21 mouse cellular contexts compared by ENCODE assay signal in the genomic region with DNA sequence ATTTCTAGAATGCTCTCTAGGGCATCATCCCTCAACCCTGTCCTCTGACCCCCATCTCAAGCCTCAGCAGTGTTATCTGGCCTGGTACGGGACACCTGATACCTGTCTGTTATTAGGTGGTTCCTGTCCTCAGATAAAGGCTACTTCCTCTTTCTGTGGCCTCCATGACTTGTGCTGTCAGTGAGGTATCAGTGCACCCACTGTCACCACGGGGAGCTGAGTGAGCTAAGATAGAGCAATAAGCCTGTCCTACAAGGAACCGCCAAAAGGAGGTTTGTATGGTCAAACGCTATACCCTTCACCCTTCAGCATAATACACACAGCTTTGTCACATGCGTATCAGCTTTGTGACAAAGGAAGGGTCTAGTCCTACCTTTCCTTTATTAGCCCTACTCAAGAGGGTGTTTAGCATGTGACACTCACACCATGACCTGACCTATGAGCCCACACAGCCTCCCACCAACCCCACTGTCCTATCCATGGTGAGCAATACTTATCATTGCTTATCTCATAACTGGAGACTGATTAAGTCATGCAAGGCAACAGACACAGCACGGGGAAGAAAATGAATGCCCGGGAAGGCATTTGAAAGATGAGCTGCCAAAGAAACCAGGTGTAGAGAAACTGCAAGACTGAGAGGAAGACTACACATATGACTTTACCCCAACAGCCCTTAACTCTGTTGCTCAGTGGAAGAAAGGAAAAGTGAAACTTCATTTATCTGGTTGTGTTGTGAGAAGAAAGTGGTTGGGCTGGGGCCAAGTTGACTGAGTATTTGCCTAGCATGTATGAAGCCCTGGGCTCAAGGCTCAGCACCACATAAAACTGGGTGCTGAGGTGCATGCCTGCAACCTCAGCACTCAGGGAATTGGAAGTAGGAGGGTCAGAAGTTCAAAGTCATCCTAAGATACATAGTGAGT. TPM values are rescaled to one million over a fixed set of nuclear protein-coding genes. Genes with fewer than 3 reads are reported as not detected.
DNase-seq lines count a peak whose midpoint lies in the region; ATAC-seq and TF ChIP-seq lines count a peak whose summit lies in the region.
"Had no signal": no experiment of that assay in that cellular context is flagged by ENCODE, and none has a peak within 500 bp of the region (broad histone marks: within the 10 kb centered on the region; RNA-seq: fewer than 3 reads in every experiment).

No protein-coding gene starts in this region.

- no peak overlapping the region for H3K4me3 ChIP-seq in CH12.LX (replicated peaks in 1 of 3; ENCODE audit: low read depth in 2 of 3, low read length in 2 of 3, poor library complexity in 1 of 3)
- H3K4me3 ChIP-seq in liver, embryonic 12.5 days: no peak overlapping the region
- H3K4me3 ChIP-seq: forebrain, embryonic 12.5 days; heart, embryonic 13.5 days; midbrain, embryonic 13.5 days had no signal

- peaks cover 11 to 17% of the 10 kb centered on the region in 2 experiments for H3K4me1 ChIP-seq in CH12.LX (ENCODE audit: control insufficient read depth in 1 of 2, insufficient read depth in 2 of 2)
- no peaks in the 10 kb centered on the region; the same call in 1 of the 2 replicates for H3K4me1 ChIP-seq in liver, embryonic 12.5 days
- H3K4me1 ChIP-seq: forebrain, embryonic 12.5 days; heart, embryonic 13.5 days; midbrain, embryonic 13.5 days had no signal

- no peak overlapping the region for H3K4me2 ChIP-seq in CH12.LX (ENCODE audit: insufficient read depth, low read depth, poor library complexity, severe bottlenecking)
- no peak overlapping the region for H3K4me2 ChIP-seq in liver, embryonic 12.5 days
- H3K4me2 ChIP-seq: forebrain, embryonic 12.5 days; heart, embryonic 13.5 days; midbrain, embryonic 13.5 days had no signal

- TF ChIP-seq CTCF in CH12.LX (conservative IDR thresholded peaks at IDR 0.05 in 1 of 2, IDR thresholded peaks at IDR 0.05 in 1 of 2; ENCODE audit: low read depth in 2 of 2, low read length in 2 of 2): no peak

- H3K9me3 ChIP-seq in CH12.LX (replicated peaks; ENCODE audit: low read length): no peaks in the 10 kb centered on the region
- H3K9me3 ChIP-seq in liver, embryonic 12.5 days (replicated peaks): no peaks in the 10 kb centered on the region
- H3K9me3 ChIP-seq: forebrain, embryonic 12.5 days; heart, embryonic 13.5 days; midbrain, embryonic 13.5 days had no signal

- DNase-seq in CH12.LX (ENCODE audit: extremely low read depth): peak; percentile 33
- DNase-seq in lung, postnatal 36 days: no peak
- DNase-seq in gastrocnemius, adult 18-20 months (ENCODE audit: low spot score): no peak
- DNase-seq: adrenal gland, postnatal 36 days; cerebellum, adult 2 months; gastrocnemius, postnatal 36 days; heart, postnatal 36 days; kidney, adult 9 months; kidney, postnatal 4 days; left cerebral cortex, postnatal 4 days; lung, adult 18-20 months; retina, postnatal 1 day; right cerebral cortex, postnatal 4 days had no signal

- H3K27ac ChIP-seq in CH12.LX (ENCODE audit: insufficient read depth, low read depth): no peak overlapping the region
- no peak overlapping the region; the same call in 1 of the 2 replicates for H3K27ac ChIP-seq in liver, embryonic 12.5 days
- H3K27ac ChIP-seq: forebrain, embryonic 12.5 days; heart, embryonic 13.5 days; midbrain, embryonic 13.5 days had no signal

- H3K79me2 ChIP-seq in CH12.LX (replicated peaks; ENCODE audit: control insufficient read depth, extremely low read depth, insufficient read depth, poor library complexity, severe bottlenecking): no peaks in the 10 kb centered on the region

- in situ Hi-C loops in CH12.LX (cut with MboI; ENCODE audit: low pct_ligation_motif_present, low pct_unique_long_range_greater_than_20kb, low sequenced_read_pairs): no loop called here

- H3K36me3 ChIP-seq in CH12.LX (replicated peaks in 1 of 2; ENCODE audit: control insufficient read depth in 1 of 2, insufficient read depth in 1 of 2, low read length in 1 of 2): peaks cover 54 to 86% of the 10 kb centered on the region in 2 experiments
- H3K36me3 ChIP-seq in liver, embryonic 12.5 days: peaks cover 85% of the 10 kb centered on the region

- 0 out of 2 replicates have a peak, but pooled peaks have one; percentile 18 for ATAC-seq in erythroblast, adult 5-6 weeks (replicated peaks; ENCODE audit: low FRiP score, poor library complexity, severe bottlenecking)
- ATAC-seq in liver, embryonic 12.5 days: peak; percentile 55
- peak; percentile 77 for ATAC-seq in megakaryocyte-erythroid progenitor cell, adult 5-6 weeks (replicated peaks; ENCODE audit: low FRiP score, low TSS enrichment, poor library complexity, severe bottlenecking)
- no peak for ATAC-seq in frontal cortex, adult (ENCODE audit: low TSS enrichment)
- ATAC-seq: hindbrain, embryonic 16.5 days; midbrain, embryonic 13.5 days had no signal

- no peak for TF ChIP-seq POLR2A in CH12.LX (IDR thresholded peaks at IDR 0.05; ENCODE audit: low read depth, low read length)

- 38% methylated on average over 7 of the region's 7 CpGs for WGBS in liver, embryonic 12.5 days (ENCODE audit: insufficient replicate concordance)

- no peaks in the 10 kb centered on the region for H3K27me3 ChIP-seq in CH12.LX (replicated peaks)
- no peaks in the 10 kb centered on the region for H3K27me3 ChIP-seq in liver, embryonic 12.5 days (replicated peaks)
- H3K27me3 ChIP-seq: forebrain, embryonic 12.5 days; heart, embryonic 13.5 days; midbrain, embryonic 13.5 days had no signal

- dilution Hi-C loops in CH12.LX (cut with MboI; ENCODE audit: extremely low pct_ligation_motif_present, extremely low pct_unique_long_range_greater_than_20kb, low sequenced_read_pairs): no loop called here

- H3K9ac ChIP-seq in CH12.LX (ENCODE audit: insufficient read depth, low read depth): no peak overlapping the region
- no peak overlapping the region for H3K9ac ChIP-seq in liver, embryonic 12.5 days
- H3K9ac ChIP-seq: forebrain, embryonic 12.5 days; heart, embryonic 13.5 days; midbrain, embryonic 13.5 days had no signal

- no peak for TF ChIP-seq EP300 in CH12.LX (IDR thresholded peaks at IDR 0.05; ENCODE audit: low read length)

- no peak for TF ChIP-seq RAD21 in CH12.LX (IDR thresholded peaks at IDR 0.05; ENCODE audit: low read depth, low read length)

TF ChIP-seq in CH12.LX, 34 proteins besides CTCF, POLR2A, EP300 and RAD21:
- TF ChIP-seq MAFK (IDR thresholded peaks at IDR 0.05; ENCODE audit: insufficient replicate concordance, low read length): 0 out of 2 replicates have a peak, but pooled peaks have one; percentile 25
- TF ChIP-seq MYC (IDR thresholded peaks at IDR 0.05; ENCODE audit: low read depth, low read length): 0 out of 2 replicates have a peak, but pooled peaks have one; percentile 12
- no peak for TF ChIP-seq MEF2A (IDR thresholded peaks at IDR 0.05; ENCODE audit: borderline replicate concordance, low read depth, low read length)
- no peak for TF ChIP-seq ELF1 (IDR thresholded peaks at IDR 0.05; ENCODE audit: low read depth, low read length)
- TF ChIP-seq JUND (conservative IDR thresholded peaks at IDR 0.05; ENCODE audit: low read depth, low read length): no peak
- TF ChIP-seq POLR2AphosphoS2 (IDR thresholded peaks at IDR 0.05; ENCODE audit: low read depth, low read length): no peak
- no peak for TF ChIP-seq BHLHE40 (IDR thresholded peaks at IDR 0.05; ENCODE audit: low read depth, low read length)
- TF ChIP-seq JUN (IDR thresholded peaks at IDR 0.05; ENCODE audit: insufficient read depth, low read depth, low read length): no peak
- no peak for TF ChIP-seq CHD2 (IDR thresholded peaks at IDR 0.05; ENCODE audit: low read length)
- TF ChIP-seq UBTF (IDR thresholded peaks at IDR 0.05; ENCODE audit: low read depth, low read length): no peak
- peak; percentile 28; the same call in 1 of the 2 replicates for TF ChIP-seq ETS1 (conservative IDR thresholded peaks at IDR 0.05; ENCODE audit: low read depth, low read length)
- no peak for TF ChIP-seq ZMIZ1 (IDR thresholded peaks at IDR 0.05; ENCODE audit: low read depth, low read length)
- peak; percentile 37; the same call in 1 of the 2 replicates for TF ChIP-seq IRF4 (IDR thresholded peaks at IDR 0.05; ENCODE audit: low read depth, low read length)
- no peak for TF ChIP-seq SIN3A (IDR thresholded peaks at IDR 0.05; ENCODE audit: low read length)
- no peak for TF ChIP-seq MAZ (IDR thresholded peaks at IDR 0.05; ENCODE audit: low read depth, low read length)

RNA-seq across cellular contexts. Expression of a gene that starts 34.6 kb away (rescaled TPM):
- total RNA-seq in CH12.LX (2012; rRNA removed) (0.04 TPM in 1 of 2 replicates, not detected in the other), CH12.LX (2014; rRNA removed) (0.05 and 0.09 TPM in 2 replicates)
- polyA plus RNA-seq in CH12.LX (2012; ENCODE audit: insufficient read length, low read depth): not detected in 2 replicates
- total RNA-seq in erythroblast, adult 5-6 weeks (2015; ENCODE audit: low replicate concordance): not detected in 2 replicates
- not detected in 2 replicates for total RNA-seq in erythroblast, adult 5-6 weeks (2017; ENCODE audit: low replicate concordance)
- 2.4 and 2.5 TPM in 2 replicates for polyA plus RNA-seq in liver, embryonic 12.5 days (2016; fragmentation: Nextera tagmentation; extraction: Ambion mirVana)
- total RNA-seq in megakaryocyte-erythroid progenitor cell, adult 5-6 weeks (2014; fragmentation: Nextera tagmentation): not detected in 2 replicates
- not detected in 2 replicates for total RNA-seq in megakaryocyte-erythroid progenitor cell, adult 5-6 weeks (2017)
- not detected for total RNA-seq in gastrocnemius, adult 18-20 months (2021)
- total RNA-seq: gastrocnemius, postnatal 36 days had no signal

RNA-seq across cellular contexts. Expression of a gene that starts 53.4 kb away (rescaled TPM):
- total RNA-seq in CH12.LX (2012; rRNA removed) (7.9 and 9.1 TPM in 2 replicates), CH12.LX (2014; rRNA removed) (6.3 and 6.4 TPM in 2 replicates)
- 6.8 and 7.3 TPM in 2 replicates for polyA plus RNA-seq in CH12.LX (2012; ENCODE audit: insufficient read length, low read depth)
- total RNA-seq in erythroblast, adult 5-6 weeks (2015; ENCODE audit: low replicate concordance): 5.0 and 16.5 TPM in 2 replicates
- total RNA-seq in erythroblast, adult 5-6 weeks (2017; ENCODE audit: low replicate concordance): 2.3 and 3.6 TPM in 2 replicates
- polyA plus RNA-seq in liver, embryonic 12.5 days (2016; fragmentation: Nextera tagmentation; extraction: Ambion mirVana): 6.4 TPM in 2 replicates
- total RNA-seq in megakaryocyte-erythroid progenitor cell, adult 5-6 weeks (2014; fragmentation: Nextera tagmentation): 28.6 and 37.8 TPM in 2 replicates
- 9.7 and 13.4 TPM in 2 replicates for total RNA-seq in megakaryocyte-erythroid progenitor cell, adult 5-6 weeks (2017)
- 1 to 10 TPM; 6.4 to 7.4 TPM for total RNA-seq in gastrocnemius, adult 18-20 months (2021)
